Mouse (Mus musculus): Measurements from ENCODE around the gene Mycbp2. TPM values are rescaled to one million over a fixed set of nuclear protein-coding genes. Genes with fewer than 3 reads are reported as not detected.

Mycbp2 gene
- polyA plus RNA-seq, 1 experiment from 2014 or later, result 22.7 TPM

DNA sequence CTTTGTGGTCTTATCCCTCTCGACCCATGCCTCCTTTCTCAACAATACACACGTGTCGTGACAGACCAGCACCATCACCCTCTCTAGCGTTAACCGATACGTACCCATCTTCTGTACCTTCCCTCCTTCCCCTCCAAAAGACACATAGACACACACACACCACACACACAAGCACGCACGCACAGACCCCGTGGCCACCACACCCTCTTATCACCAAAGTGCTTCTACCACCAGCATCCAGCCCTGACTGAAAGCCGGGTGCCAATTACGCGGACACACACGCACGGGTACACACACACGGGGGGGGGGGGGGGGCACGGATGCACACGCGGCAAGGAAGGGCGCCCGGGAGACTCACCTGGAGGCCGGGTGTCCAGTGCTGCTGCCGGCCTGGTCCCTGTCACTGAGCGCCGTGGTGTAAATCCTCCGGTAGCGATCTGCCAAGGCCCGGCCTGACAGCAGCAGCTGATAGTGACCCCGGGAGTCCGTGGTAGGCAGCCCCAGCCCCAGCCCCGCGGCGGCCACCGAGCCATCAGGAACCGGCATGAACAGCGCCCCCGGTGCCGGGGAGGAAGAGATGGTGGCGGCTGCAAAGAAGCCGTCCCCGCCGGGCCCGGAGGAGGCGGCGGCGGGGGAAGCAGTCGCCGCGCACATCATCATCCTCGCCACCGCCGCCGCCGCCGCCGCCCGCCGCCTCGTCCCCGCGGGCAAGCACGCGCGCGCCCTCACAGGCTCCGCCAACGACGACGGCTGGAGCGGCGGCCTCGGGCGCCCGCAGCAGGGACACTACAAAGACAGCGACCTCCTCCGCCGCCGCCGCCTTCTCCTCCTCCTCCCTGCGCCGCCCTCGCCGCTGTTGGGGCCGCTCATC, 521 bp downstream of the Mycbp2 start:
- peak overlapping the region; percentile 82 for H3K4me3 ChIP-seq (replicated peaks)
- peak; percentile 18 for ATAC-seq (ENCODE audit: insufficient number of reproducible peaks, insufficient read depth, low FRiP score, low TSS enrichment, low read depth)
- H3K4me1 ChIP-seq (replicated peaks), result peaks cover 10% of the 10 kb centered on the region
- H3K9me3 ChIP-seq, result no peaks in the 10 kb centered on the region
- H3K4me2 ChIP-seq, result peak overlapping the region; percentile 75
- H3K36me3 ChIP-seq, result no peaks in the 10 kb centered on the region
- WGBS, result under 1% methylated on average over 45 of the region's 83 CpGs
- no peaks in the 10 kb centered on the region for H3K27me3 ChIP-seq
- H3K9ac ChIP-seq (replicated peaks), result peak overlapping the region; percentile 82
- peak overlapping the region; percentile 87 for H3K27ac ChIP-seq

GRCm38 (mm10) chr14:103345486-103345857, 1.1 kb downstream of the Mycbp2 start:
- Histone ChIP-seq H3K27ac (peak overlapping the region; percentile 87), H3K36me3 (no peaks in the 10 kb centered on the region), H3K4me3 (replicated peaks) (peak overlapping the region; percentile 82), H3K27me3 (no peaks in the 10 kb centered on the region), H3K4me2 (peak overlapping the region; percentile 75), H3K4me1 (replicated peaks) (peaks cover 10% of the 10 kb centered on the region), H3K9ac (replicated peaks) (peak overlapping the region; percentile 82), H3K9me3 (no peaks in the 10 kb centered on the region)
- ATAC-seq (ENCODE audit: insufficient number of reproducible peaks, insufficient read depth, low FRiP score, low TSS enrichment, low read depth), result no peak
- 2% methylated on average over 6 of the region's 6 CpGs for WGBS

DNA sequence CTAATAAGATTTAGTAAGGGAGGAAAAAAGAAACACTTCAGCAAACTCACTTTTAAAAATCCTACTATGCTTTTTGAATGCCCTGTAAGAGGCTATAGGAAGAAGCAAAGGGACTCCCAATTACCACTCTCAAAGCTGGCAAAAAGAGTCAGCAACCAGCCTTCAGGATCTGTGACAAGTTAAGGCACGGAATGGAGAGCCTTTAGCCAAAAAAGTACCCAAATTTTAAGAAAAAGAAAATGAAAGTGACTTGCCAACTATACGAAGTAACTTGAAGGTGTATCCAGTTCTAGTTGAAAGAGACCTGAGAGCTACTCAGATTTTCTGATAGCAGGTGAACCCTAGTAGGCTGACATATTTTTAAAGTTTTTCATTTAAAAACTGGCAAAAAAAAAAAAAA, 1.6 kb downstream of the Mycbp2 start:
- Histone ChIP-seq H3K9ac (replicated peaks) (no peak overlapping the region), H3K4me1 (replicated peaks) (peaks cover 10% of the 10 kb centered on the region), H3K27ac (no peak overlapping the region), H3K9me3 (no peaks in the 10 kb centered on the region), H3K27me3 (no peaks in the 10 kb centered on the region), H3K36me3 (no peaks in the 10 kb centered on the region), H3K4me3 (replicated peaks) (peak overlapping the region; percentile 82), H3K4me2 (peak overlapping the region; percentile 75)
- ATAC-seq (ENCODE audit: insufficient number of reproducible peaks, insufficient read depth, low FRiP score, low TSS enrichment, low read depth), result no peak
- WGBS, result 60% methylated on average over 2 of the region's 2 CpGs

DNA sequence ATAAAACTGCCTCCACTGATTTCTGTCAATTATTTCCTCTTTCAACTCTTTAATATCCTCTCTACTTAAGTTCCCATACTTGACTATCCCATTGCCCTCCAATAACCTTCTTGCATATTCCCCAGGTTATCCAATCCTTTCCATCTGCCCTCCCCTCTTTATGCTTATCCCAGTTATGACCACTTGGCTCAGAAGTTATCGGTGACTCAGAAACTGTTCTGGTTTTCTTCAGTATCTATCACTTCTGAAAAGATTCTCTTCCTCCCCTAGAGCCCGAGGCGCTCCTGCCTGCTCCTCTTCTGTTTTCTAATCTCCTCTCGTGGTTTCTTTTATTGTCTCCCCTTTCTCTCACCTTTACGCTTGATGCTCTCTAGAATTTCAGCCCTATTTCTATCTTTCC, 2.8 kb downstream of the Mycbp2 start:
- Histone ChIP-seq H3K36me3 (no peaks in the 10 kb centered on the region), H3K9me3 (no peaks in the 10 kb centered on the region), H3K27ac (no peak overlapping the region), H3K4me2 (no peak overlapping the region), H3K4me1 (replicated peaks) (peaks cover 10% of the 10 kb centered on the region), H3K27me3 (no peaks in the 10 kb centered on the region), H3K4me3 (replicated peaks) (no peak overlapping the region), H3K9ac (replicated peaks) (no peak overlapping the region)
- 79% methylated on average over 5 of the region's 5 CpGs for WGBS
- ATAC-seq (ENCODE audit: insufficient number of reproducible peaks, insufficient read depth, low FRiP score, low TSS enrichment, low read depth), result no peak

DNA sequence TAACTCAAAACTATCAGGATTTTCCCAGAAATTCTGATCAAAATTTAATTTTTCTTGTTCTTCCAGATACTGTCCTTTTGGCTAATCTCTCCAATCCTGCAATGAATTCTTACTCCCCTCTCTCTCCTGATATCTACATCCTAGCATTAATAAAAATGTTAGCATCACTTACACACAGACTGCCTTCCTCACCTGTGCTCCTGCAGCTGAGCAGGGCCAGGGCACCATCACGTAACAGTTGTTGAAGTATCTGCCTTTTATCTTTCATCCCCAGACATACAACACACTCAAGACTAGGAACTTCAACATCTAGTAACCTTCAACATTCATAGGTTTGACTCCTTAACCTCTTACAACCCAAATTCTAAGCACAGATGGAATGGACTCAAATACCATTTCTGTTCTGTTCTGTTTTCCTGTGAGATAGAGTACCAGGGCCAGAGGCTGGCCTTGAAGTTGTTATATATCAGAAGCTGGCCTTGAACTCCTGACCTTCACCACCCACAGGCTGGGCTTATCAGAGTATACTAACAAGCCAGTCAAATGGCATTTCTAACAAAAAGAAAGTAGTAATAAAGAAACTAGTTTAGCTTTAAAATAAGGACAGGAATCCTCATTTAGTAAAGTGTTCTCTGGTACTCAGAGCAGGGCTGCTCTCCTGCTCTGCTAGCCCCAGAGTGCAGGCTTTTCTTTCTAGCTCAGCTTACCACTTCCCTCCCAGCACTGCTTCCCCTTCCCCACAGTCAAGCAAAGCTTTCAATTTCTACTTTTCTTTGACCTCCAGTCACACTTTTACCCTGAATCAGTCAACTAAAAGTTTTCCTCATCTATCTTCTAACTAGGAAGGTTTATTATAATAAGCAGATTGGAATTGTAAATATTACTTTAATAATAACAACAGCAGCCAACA, 5.0 kb downstream of the Mycbp2 start:
- no peaks in the 10 kb centered on the region for H3K9me3 ChIP-seq
- 87% methylated on average over 1 of the region's 1 CpGs for WGBS
- no peaks in the 10 kb centered on the region for H3K27me3 ChIP-seq
- H3K9ac ChIP-seq (replicated peaks), result no peak overlapping the region
- H3K4me3 ChIP-seq (replicated peaks), result no peak overlapping the region
- no peaks in the 10 kb centered on the region for H3K36me3 ChIP-seq
- no peak for ATAC-seq (ENCODE audit: insufficient number of reproducible peaks, insufficient read depth, low FRiP score, low TSS enrichment, low read depth)
- no peak overlapping the region for H3K4me2 ChIP-seq
- H3K27ac ChIP-seq, result no peak overlapping the region
- H3K4me1 ChIP-seq (replicated peaks), result peaks cover 7% of the 10 kb centered on the region

DNA sequence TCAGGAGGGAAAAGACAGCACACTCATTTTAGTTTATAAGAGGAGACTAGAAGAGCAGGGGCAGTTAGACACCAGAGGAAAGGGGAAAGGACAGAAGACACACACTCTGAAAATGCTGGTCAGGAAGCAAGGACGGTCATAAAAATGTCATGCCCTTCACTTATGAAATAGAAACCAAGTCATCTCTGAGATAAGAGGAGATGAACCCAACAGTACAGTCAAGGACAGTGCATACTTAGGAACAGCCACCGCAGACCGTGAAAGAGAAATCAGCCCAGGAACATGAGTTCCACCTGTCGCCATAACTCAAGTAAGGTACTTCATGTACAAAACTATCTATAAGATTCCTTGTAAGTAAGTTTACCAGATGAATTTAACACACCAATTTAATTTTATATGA, 33.7 kb downstream of the Mycbp2 start:
- no peak for ATAC-seq (ENCODE audit: insufficient number of reproducible peaks, insufficient read depth, low FRiP score, low TSS enrichment, low read depth)
- H3K27me3 ChIP-seq, result no peaks in the 10 kb centered on the region
- H3K27ac ChIP-seq, result no peak overlapping the region

GRCm38 (mm10) chr14:103296227-103296626, 50.4 kb downstream of the Mycbp2 start:
- H3K4me2 ChIP-seq, result no peak overlapping the region
- no peak overlapping the region for H3K27ac ChIP-seq
- no peak overlapping the region for H3K9ac ChIP-seq (replicated peaks)
- H3K4me1 ChIP-seq (replicated peaks), result no peaks in the 10 kb centered on the region
- no peak overlapping the region for H3K4me3 ChIP-seq (replicated peaks)
- 92% methylated on average over 2 of the region's 2 CpGs for WGBS
- H3K36me3 ChIP-seq, result peaks cover 40% of the 10 kb centered on the region
- no peak for ATAC-seq (ENCODE audit: insufficient number of reproducible peaks, insufficient read depth, low FRiP score, low TSS enrichment, low read depth)
- H3K9me3 ChIP-seq, result peaks cover 3% of the 10 kb centered on the region; the same call in 1 of the 2 replicates
- H3K27me3 ChIP-seq, result no peaks in the 10 kb centered on the region

More for the DNA sequence above, 33.7 kb downstream of the Mycbp2 start:
- no peaks in the 10 kb centered on the region for H3K9me3 ChIP-seq
- no peak overlapping the region for H3K4me3 ChIP-seq (replicated peaks)
- 96% methylated on average over 4 of the region's 4 CpGs for WGBS
- H3K4me1 ChIP-seq (replicated peaks), result no peaks in the 10 kb centered on the region
- H3K9ac ChIP-seq (replicated peaks), result no peak overlapping the region
- H3K36me3 ChIP-seq, result peaks cover 35% of the 10 kb centered on the region
- no peak overlapping the region for H3K4me2 ChIP-seq

- no peaks in the 10 kb centered on the region for H3K9me3 ChIP-seq
- H3K27me3 ChIP-seq, result no peaks in the 10 kb centered on the region
- H3K27ac ChIP-seq, result no peak overlapping the region
- no peaks in the 10 kb centered on the region for H3K4me1 ChIP-seq (replicated peaks)
- peaks cover 33% of the 10 kb centered on the region for H3K36me3 ChIP-seq
- 78% methylated on average over 2 of the region's 2 CpGs for WGBS
- no peak for ATAC-seq (ENCODE audit: insufficient number of reproducible peaks, insufficient read depth, low FRiP score, low TSS enrichment, low read depth)
- no peak overlapping the region for H3K4me2 ChIP-seq
- H3K9ac ChIP-seq (replicated peaks), result no peak overlapping the region
- no peak overlapping the region for H3K4me3 ChIP-seq (replicated peaks)
Observed at GRCm38 (mm10) chr14:103286650-103287049, 60.0 kb downstream of the Mycbp2 start.

DNA sequence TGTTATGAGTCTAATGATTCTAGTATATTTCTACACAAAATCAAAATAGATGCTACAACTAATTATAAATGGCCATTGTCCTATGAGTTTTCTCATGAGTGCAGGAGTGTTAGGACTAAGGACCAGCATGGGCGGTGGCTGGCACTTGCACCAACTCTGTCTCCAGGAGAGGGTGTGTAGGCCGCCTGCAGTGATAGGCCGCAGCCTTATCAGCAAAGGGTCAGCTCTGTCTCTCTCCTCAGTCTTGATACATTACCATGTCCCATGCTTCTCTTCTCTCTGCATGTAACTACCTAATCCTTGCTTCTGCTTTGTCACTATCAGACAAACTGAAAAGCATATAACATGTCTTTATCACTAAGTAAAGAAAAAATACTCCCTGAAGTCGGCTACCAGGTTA, 69.9 kb downstream of the Mycbp2 start:
- Histone ChIP-seq H3K27me3 (no peaks in the 10 kb centered on the region), H3K36me3 (peaks cover 21% of the 10 kb centered on the region), H3K4me2 (no peak overlapping the region), H3K4me3 (replicated peaks) (no peak overlapping the region), H3K9ac (replicated peaks) (no peak overlapping the region), H3K27ac (no peak overlapping the region), H3K4me1 (replicated peaks) (no peaks in the 10 kb centered on the region), H3K9me3 (no peaks in the 10 kb centered on the region)
- ATAC-seq (ENCODE audit: insufficient number of reproducible peaks, insufficient read depth, low FRiP score, low TSS enrichment, low read depth), result no peak
- WGBS, result 92% methylated on average over 4 of the region's 4 CpGs

- Histone ChIP-seq H3K9ac (replicated peaks) (no peak overlapping the region), H3K4me1 (replicated peaks) (no peaks in the 10 kb centered on the region), H3K27ac (no peak overlapping the region), H3K4me2 (no peak overlapping the region), H3K9me3 (no peaks in the 10 kb centered on the region), H3K36me3 (peaks cover 34% of the 10 kb centered on the region), H3K4me3 (replicated peaks) (no peak overlapping the region), H3K27me3 (no peaks in the 10 kb centered on the region)
- 97% methylated on average over 2 of the region's 2 CpGs for WGBS
- no peak for ATAC-seq (ENCODE audit: insufficient number of reproducible peaks, insufficient read depth, low FRiP score, low TSS enrichment, low read depth)
Observed at GRCm38 (mm10) chr14:103260437-103260836, 86.2 kb downstream of the Mycbp2 start.

- ATAC-seq (ENCODE audit: insufficient number of reproducible peaks, insufficient read depth, low FRiP score, low TSS enrichment, low read depth), result no peak
- WGBS, result 90% methylated on average over 2 of the region's 2 CpGs
Observed at GRCm38 (mm10) chr14:103258745-103259144, 87.9 kb downstream of the Mycbp2 start.

More at GRCm38 (mm10) chr14:103258745-103259144, 87.9 kb downstream of the Mycbp2 start:
- Histone ChIP-seq H3K9ac (replicated peaks) (no peak overlapping the region), H3K27me3 (no peaks in the 10 kb centered on the region), H3K27ac (no peak overlapping the region), H3K36me3 (peaks cover 34% of the 10 kb centered on the region), H3K4me2 (no peak overlapping the region), H3K9me3 (no peaks in the 10 kb centered on the region), H3K4me1 (replicated peaks) (no peaks in the 10 kb centered on the region), H3K4me3 (replicated peaks) (no peak overlapping the region)
